Mouse (Mus musculus) intestine, embryonic 16.5 days (tissue): ENCODE results near the gene Kel. TPM values are rescaled to one million over a fixed set of nuclear protein-coding genes. Genes with fewer than 3 reads are reported as not detected.

Experiments
- ATAC-seq: fragments of 200-750 bp; cut with Nextera tagmentation; 2 replicates; pipeline ENCODE4 v1.8.0; 2017; ENCODE audit warnings: moderate TSS enrichment, moderate library complexity
- H3K27ac ChIP-seq: fragments of 300-500 bp; sonication (generic); 2 replicates; pipeline ENCODE4 v1.5.1; 2014; ENCODE audit warnings: mild to moderate bottlenecking, low read length
- H3K27me3 ChIP-seq: fragments of 300-500 bp; sonication (generic); replicated peaks from 2 replicates; pipeline ENCODE4 v1.6.1; 2014; ENCODE audit warnings: low read length, control low read depth, mixed read lengths; ENCODE audit not compliant: control insufficient read depth, insufficient read depth
- H3K36me3 ChIP-seq: fragments of 300-500 bp; sonication (generic); 2 replicates; pipeline ENCODE4 v1.6.1; 2014; ENCODE audit warnings: low read length, control low read depth; ENCODE audit not compliant: control insufficient read depth, insufficient read depth
- H3K4me1 ChIP-seq: fragments of 300-500 bp; sonication (generic); 2 replicates; pipeline ENCODE4 v1.6.1; 2014; ENCODE audit warnings: low read length, control low read depth, mixed read lengths; ENCODE audit not compliant: control insufficient read depth, insufficient read depth
- H3K4me2 ChIP-seq: fragments of 300-500 bp; sonication (generic); 2 replicates; pipeline ENCODE4 v1.6.1; 2014; ENCODE audit warnings: low read depth, low read length, control low read depth
- H3K4me3 ChIP-seq: fragments of 300-500 bp; sonication (generic); 2 replicates; pipeline ENCODE4 v1.5.1; 2014; ENCODE audit warnings: mild to moderate bottlenecking, low read length
- H3K9ac ChIP-seq: fragments of 300-500 bp; sonication (generic); 2 replicates; pipeline ENCODE4 v1.6.1; 2014; ENCODE audit warnings: low read depth, low read length
- H3K9me3 ChIP-seq: fragments of 300-500 bp; sonication (generic); 2 replicates; pipeline ENCODE4 v1.6.1; 2016; ENCODE audit warnings: low read length, control low read depth; ENCODE audit not compliant: control insufficient read depth
- WGBS: fragments of 180-500 bp; shearing (Covaris S2); extraction: QIAGEN DNeasy Blood & Tissue Kit; methylation state at CpG from one replicate; pipeline ENCODE4 v1.1.7; 2014; 5-methylcytosine and 5-hydroxymethylcytosine counted together
- polyA plus RNA-seq: library from polyadenylated mRNA; unstranded; fragments of >200 nt; fragmentation: Nextera tagmentation; extraction: Ambion mirVana; gene quantifications from 2 replicates; pipeline ENCODE4 v1.2.1, GENCODE M21; 2015

Gene Kel
- polyA plus RNA-seq, 1 experiment from 2014 or later: 5.5 TPM

DNA sequence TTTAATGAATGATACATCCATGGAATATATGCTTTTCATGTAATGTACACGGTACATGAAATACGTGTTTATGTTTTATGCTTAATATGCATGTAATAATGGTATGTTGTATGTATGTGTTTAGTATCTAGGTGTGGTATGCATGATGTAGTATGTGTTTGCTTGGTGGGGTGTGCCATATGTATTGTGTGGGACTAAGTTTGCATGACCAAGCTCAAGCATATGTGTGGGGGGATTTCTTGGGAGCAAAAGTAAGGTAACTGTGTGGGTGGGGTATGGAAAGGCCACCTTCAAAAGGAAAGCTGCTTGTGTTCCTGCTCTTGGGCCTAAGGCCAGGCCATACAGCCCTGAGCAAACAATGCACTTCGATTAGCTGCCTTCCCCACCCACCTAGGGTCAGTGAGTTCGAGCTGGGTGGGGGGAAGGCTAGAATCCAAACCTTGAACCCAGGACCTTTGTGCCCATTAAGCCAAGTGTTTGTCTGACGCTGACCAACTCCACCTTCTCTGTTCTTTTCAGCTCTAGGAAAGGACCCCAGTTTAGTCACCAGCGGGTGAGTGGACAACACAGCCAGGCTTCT lies 66.1 kb downstream of the Kel start:
- Histone ChIP-seq H3K4me1 (no peaks in the 10 kb centered on the region), H3K27me3 (no peaks in the 10 kb centered on the region), H3K4me2 (no peak overlapping the region), H3K9me3 (no peaks in the 10 kb centered on the region), H3K9ac (no peak overlapping the region), H3K36me3 (no peaks in the 10 kb centered on the region), H3K4me3 (no peak overlapping the region), H3K27ac (no peak overlapping the region)
- no peak for ATAC-seq
- WGBS: 70% methylated on average over 6 of the region's 6 CpGs

GRCm38 (mm10) chr6:41637393-41637792 lies 66.7 kb downstream of the Kel start:
- no peak for ATAC-seq
- no peak overlapping the region for H3K27ac ChIP-seq

More at GRCm38 (mm10) chr6:41637393-41637792, 66.7 kb downstream of the Kel start:
- WGBS: 35% methylated on average over 1 of the region's 1 CpGs
- Histone ChIP-seq H3K4me2 (no peak overlapping the region), H3K36me3 (no peaks in the 10 kb centered on the region), H3K4me3 (no peak overlapping the region), H3K9me3 (no peaks in the 10 kb centered on the region), H3K4me1 (no peaks in the 10 kb centered on the region), H3K9ac (no peak overlapping the region), H3K27me3 (no peaks in the 10 kb centered on the region)

Other genes starting within 250 kb of the Kel start
- 314 and 441 TPM in 2 replicates for gene Prss1, start 245.4 kb downstream of the Kel start, polyA plus RNA-seq
- gene Prss2, start 182.6 kb downstream of the Kel start, polyA plus RNA-seq: 141 and 217 TPM in 2 replicates
- 6.6 and 7.4 TPM in 2 replicates for gene Ephb6, start 98.9 kb downstream of the Kel start, polyA plus RNA-seq
- gene Trpv6, start 67.9 kb downstream of the Kel start, polyA plus RNA-seq: 0.29 and 0.35 TPM in 2 replicates
- gene Trpv5, start 23.6 kb downstream of the Kel start, polyA plus RNA-seq: 0.11 and 0.13 TPM in 2 replicates
- 1.1 and 1.6 TPM in 2 replicates for gene Llcfc1, start 19.9 kb downstream of the Kel start, polyA plus RNA-seq
- gene Olfr459, start 70.8 kb upstream of the Kel start, polyA plus RNA-seq: not detected in 2 replicates
- not detected in 2 replicates for gene Pip, start 143.2 kb upstream of the Kel start, polyA plus RNA-seq
- not detected in 2 replicates for gene Sval2, start 148.7 kb upstream of the Kel start, polyA plus RNA-seq
- 5.4 and 9.2 TPM in 2 replicates for gene Sval1, start 247.3 kb upstream of the Kel start, polyA plus RNA-seq